In the genomic region with DNA sequence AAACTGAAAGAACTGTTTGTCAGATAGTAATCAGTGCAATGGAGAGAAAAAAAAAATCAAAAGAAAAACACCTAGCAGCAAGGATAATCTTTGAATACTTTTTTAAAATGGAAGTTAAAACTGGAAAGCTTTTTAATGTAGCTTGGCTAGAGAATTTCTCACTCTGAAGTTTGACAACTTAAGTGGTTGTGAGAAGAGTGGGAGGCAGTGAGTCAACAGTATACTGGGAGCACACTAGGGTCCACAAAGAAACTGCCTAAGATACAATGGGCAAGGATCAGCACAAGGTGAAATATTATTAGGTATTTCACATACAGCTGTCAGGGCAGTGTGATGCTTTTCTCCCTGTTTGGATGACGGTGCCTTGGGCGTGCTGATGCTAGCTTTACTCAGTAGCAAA, we compare ENCODE assay signal across 32 mouse cellular contexts. TPM values are rescaled to one million over a fixed set of nuclear protein-coding genes. Genes with fewer than 3 reads are reported as not detected.
"Had no signal": no experiment of that assay in that cellular context is flagged by ENCODE, and none has a peak within 500 bp of the region (broad histone marks: within the 10 kb centered on the region; RNA-seq: fewer than 3 reads in every experiment).

No protein-coding gene starts in this region.

- H3K4me3 ChIP-seq: embryonic facial prominence, embryonic 10.5 days; embryonic facial prominence, embryonic 12.5 days; embryonic facial prominence, embryonic 13.5 days; embryonic facial prominence, embryonic 15.5 days; erythroblast, embryonic 14.5 days; forebrain, embryonic 10.5 days; forebrain, embryonic 12.5 days; forebrain, embryonic 13.5 days; forebrain, embryonic 15.5 days; gastrocnemius, adult 2 months; heart, adult 2 months had no signal

- H3K4me1 ChIP-seq: embryonic facial prominence, embryonic 10.5 days; embryonic facial prominence, embryonic 12.5 days; embryonic facial prominence, embryonic 13.5 days; embryonic facial prominence, embryonic 15.5 days; forebrain, embryonic 10.5 days; forebrain, embryonic 12.5 days; forebrain, embryonic 13.5 days; forebrain, embryonic 15.5 days had no signal

- H3K36me3 ChIP-seq: embryonic facial prominence, embryonic 10.5 days; embryonic facial prominence, embryonic 12.5 days; embryonic facial prominence, embryonic 13.5 days; embryonic facial prominence, embryonic 15.5 days; forebrain, embryonic 10.5 days; forebrain, embryonic 12.5 days; forebrain, embryonic 15.5 days had no signal

- H3K9me3 ChIP-seq: embryonic facial prominence, embryonic 10.5 days; embryonic facial prominence, embryonic 12.5 days; embryonic facial prominence, embryonic 13.5 days; embryonic facial prominence, embryonic 15.5 days; forebrain, embryonic 10.5 days; forebrain, embryonic 12.5 days; forebrain, embryonic 13.5 days; forebrain, embryonic 15.5 days had no signal

- H3K27me3 ChIP-seq: embryonic facial prominence, embryonic 12.5 days; embryonic facial prominence, embryonic 13.5 days; embryonic facial prominence, embryonic 15.5 days; forebrain, embryonic 12.5 days; forebrain, embryonic 13.5 days; forebrain, embryonic 15.5 days had no signal

- H3K27ac ChIP-seq: embryonic facial prominence, embryonic 10.5 days; embryonic facial prominence, embryonic 12.5 days; embryonic facial prominence, embryonic 13.5 days; embryonic facial prominence, embryonic 15.5 days; forebrain, embryonic 10.5 days; forebrain, embryonic 12.5 days; forebrain, embryonic 13.5 days; forebrain, embryonic 15.5 days; gastrocnemius, adult 2 months; heart, adult 2 months had no signal

- H3K4me2 ChIP-seq: embryonic facial prominence, embryonic 12.5 days; embryonic facial prominence, embryonic 13.5 days; embryonic facial prominence, embryonic 15.5 days; forebrain, embryonic 12.5 days; forebrain, embryonic 13.5 days; forebrain, embryonic 15.5 days had no signal

- DNase-seq: cerebellum, adult 2 months; cerebellum, adult 8-10 months; cerebellum, adult 9-10 months; cerebellum, adult 9-11 months; cerebellum, postnatal 10 days; cerebellum, postnatal 14 days; cerebellum, postnatal 25 days; cerebellum, postnatal 36 days; embryo, embryonic 11 days; forebrain, postnatal 0 days; gastrocnemius, adult 2 months; gastrocnemius, postnatal 10 days; gastrocnemius, postnatal 14 days; gastrocnemius, postnatal 25 days; gastrocnemius, postnatal 36 days; heart, adult 18-20 months; heart, adult 2 months had no signal

- H3K9ac ChIP-seq: embryonic facial prominence, embryonic 12.5 days; embryonic facial prominence, embryonic 13.5 days; embryonic facial prominence, embryonic 15.5 days; forebrain, embryonic 12.5 days; forebrain, embryonic 13.5 days; forebrain, embryonic 15.5 days; forebrain, postnatal 0 days had no signal

- ATAC-seq: forebrain, embryonic 13.5 days; forebrain, embryonic 14.5 days; forebrain, embryonic 15.5 days; forebrain, embryonic 16.5 days; forebrain, postnatal 0 days had no signal

RNA-seq across cellular contexts. Expression of gene Lipi, which starts 23.0 kb away (rescaled TPM):
- polyA plus RNA-seq: cerebellum, adult 2 months; cortical plate, adult 2 months; embryonic facial prominence, embryonic 10.5 days; embryonic facial prominence, embryonic 11.5 days; embryonic facial prominence, embryonic 12.5 days; erythroblast, embryonic 14.5 days; forebrain, embryonic 10.5 days; forebrain, embryonic 11.5 days; forebrain, embryonic 12.5 days; forebrain, embryonic 13.5 days; forebrain, embryonic 14.5 days; forebrain, embryonic 15.5 days; forebrain, embryonic 16.5 days; forebrain, postnatal 0 days; frontal cortex, adult 2 months; heart, adult 2 months had no signal

RNA-seq across cellular contexts. Expression of gene Rbm11, which starts 29.7 kb away (rescaled TPM):
- polyA plus RNA-seq: erythroblast, embryonic 14.5 days had no signal
